Mouse (Mus musculus): ENCODE measurements around the gene Neurod6.

The Neurod6 gene

GRCm38 (mm10) chr6:55661126-55661915 lies 19.7 kb downstream of the Neurod6 start:
- TF ChIP-seq GATA4 (IDR thresholded peaks at IDR 0.05; ENCODE audit: insufficient replicate concordance, low read length): no peak

DNA sequence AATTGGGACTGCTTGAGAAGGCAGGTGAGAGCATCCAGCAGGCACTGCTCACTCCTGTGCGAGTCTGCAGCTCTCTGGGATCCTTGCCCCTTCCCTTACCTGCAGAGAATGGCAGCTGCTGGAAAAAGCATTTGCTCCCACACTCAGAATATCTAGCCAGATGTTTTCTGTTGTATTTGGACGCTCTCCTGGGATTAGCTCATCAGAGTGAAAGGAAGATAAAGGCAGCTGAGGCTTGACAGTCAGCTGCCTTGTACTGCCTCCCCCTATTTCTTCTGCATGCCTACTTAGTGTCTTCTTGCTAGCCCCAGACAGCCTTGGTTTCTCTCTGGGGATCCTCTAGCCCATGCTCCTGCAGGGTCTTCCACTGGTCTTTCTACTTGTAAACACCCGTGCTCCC lies 31.1 kb downstream of the Neurod6 start:
- no peak for TF ChIP-seq GATA4 (IDR thresholded peaks at IDR 0.05; ENCODE audit: insufficient replicate concordance, low read length)

GRCm38 (mm10) chr6:55649581-55649980 lies 31.5 kb downstream of the Neurod6 start:
- TF ChIP-seq GATA4 (IDR thresholded peaks at IDR 0.05; ENCODE audit: insufficient replicate concordance, low read length): no peak

DNA sequence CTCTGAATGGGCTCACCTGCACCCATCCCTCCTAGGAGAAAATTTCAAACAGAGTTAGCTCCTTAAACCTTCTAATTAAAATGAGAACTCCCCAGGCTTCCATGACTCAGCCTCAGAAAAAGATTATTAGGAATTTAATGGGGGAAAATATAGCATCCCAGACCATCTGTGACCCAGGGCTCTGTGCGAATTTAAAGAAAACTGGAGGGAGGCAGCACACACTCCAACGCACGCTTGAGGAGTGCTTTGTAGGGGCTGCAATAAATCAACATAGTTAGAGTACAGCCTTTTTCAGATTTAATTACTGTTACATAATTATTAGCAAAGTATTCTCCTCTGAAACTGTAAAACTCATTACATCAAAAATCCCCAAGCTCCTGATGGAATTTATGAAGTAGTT lies 32.2 kb downstream of the Neurod6 start:
- TF ChIP-seq GATA4 (IDR thresholded peaks at IDR 0.05; ENCODE audit: insufficient replicate concordance, low read length): no peak

GRCm38 (mm10) chr6:55647771-55648280 lies 33.2 kb downstream of the Neurod6 start:
- no peak for TF ChIP-seq GATA4 (IDR thresholded peaks at IDR 0.05; ENCODE audit: insufficient replicate concordance, low read length)

- no peak for TF ChIP-seq GATA4 (IDR thresholded peaks at IDR 0.05; ENCODE audit: insufficient replicate concordance, low read length)
Measured at GRCm38 (mm10) chr6:55646824-55647560, 34.1 kb downstream of the Neurod6 start.

DNA sequence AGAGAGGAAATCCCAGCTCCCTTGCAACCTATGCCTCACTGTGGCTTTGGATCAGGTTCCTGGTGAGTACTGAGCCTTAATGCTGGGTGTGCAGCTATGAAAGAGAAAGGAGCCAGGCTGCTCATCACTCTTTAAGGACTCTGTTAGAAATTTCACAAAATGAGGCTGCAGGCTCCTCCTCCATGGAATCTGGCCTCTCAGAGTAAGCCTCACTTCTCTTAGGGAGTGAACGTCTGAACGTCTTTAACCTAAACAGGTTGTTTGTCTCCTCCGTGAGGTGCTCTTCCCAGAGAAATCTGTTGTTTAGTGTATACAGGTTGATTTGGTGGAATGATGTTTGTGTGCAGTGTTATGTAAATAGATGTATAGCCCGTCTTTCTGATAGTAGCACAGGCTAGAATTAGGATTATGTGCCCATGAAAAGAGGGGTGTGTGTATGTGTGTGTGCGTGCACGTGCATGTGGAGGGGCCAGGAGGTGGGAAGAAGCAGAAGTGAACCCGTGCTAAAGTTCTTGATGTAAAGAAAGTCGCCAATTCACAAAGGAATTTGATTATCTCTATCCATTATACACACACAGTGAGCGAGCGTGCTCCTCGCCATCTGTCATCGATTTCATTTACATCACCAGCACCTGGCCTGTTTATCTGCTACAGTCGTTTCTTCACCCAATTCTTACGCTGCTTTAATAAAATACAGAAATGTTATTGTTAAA lies 34.8 kb downstream of the Neurod6 start:
- TF ChIP-seq GATA4 (IDR thresholded peaks at IDR 0.05; ENCODE audit: insufficient replicate concordance, low read length): no peak

DNA sequence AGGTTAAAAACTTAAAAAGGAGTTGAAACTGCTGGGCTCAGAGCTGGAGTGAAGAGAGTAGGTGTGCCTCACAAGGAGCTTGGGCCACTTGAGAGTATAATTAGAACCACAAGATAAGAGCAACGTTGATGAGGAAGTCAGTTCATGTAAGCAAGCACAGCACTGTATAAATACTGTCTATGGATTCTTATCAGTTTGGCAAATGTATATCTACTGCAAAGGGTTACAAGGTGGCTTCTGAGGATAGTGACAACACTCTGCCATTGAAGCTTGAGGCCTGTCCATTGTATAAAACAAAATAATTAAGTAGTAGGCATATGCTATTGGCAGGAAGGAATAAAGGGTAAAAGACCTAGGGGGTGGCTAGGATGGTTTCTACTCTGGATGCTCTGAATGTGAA lies 46.4 kb downstream of the Neurod6 start:
- no peak for TF ChIP-seq GATA4 (IDR thresholded peaks at IDR 0.05; ENCODE audit: insufficient replicate concordance, low read length)
